In genomic region chr1:128590816-128591720, GRCm38 (mm10) we compare ENCODE assay signal across 8 mouse cellular contexts. TPM values are rescaled to one million over a fixed set of nuclear protein-coding genes. Genes with fewer than 3 reads are reported as not detected.
DNase-seq lines count a peak whose midpoint lies in the region; ATAC-seq lines count a peak whose summit lies in the region.

No protein-coding gene starts in this region.

- peaks cover 21% of the 10 kb centered on the region for H3K4me1 ChIP-seq in embryonic facial prominence, embryonic 14.5 days (ENCODE audit: control insufficient read depth, insufficient read depth, low read length)
- peaks cover 32% of the 10 kb centered on the region for H3K4me1 ChIP-seq in heart, embryonic 13.5 days

- WGBS in embryonic facial prominence, embryonic 14.5 days = 0% methylated on average over 58 of the region's 63 CpGs
- under 1% methylated on average over 63 of the region's 63 CpGs for WGBS in heart, embryonic 13.5 days
- under 1% methylated on average over 62 of the region's 63 CpGs for WGBS in macrophage (ENCODE audit: missing documents)

- peak overlapping the region; percentile 92 for H3K4me2 ChIP-seq in embryonic facial prominence, embryonic 14.5 days (ENCODE audit: low read depth, low read length)
- H3K4me2 ChIP-seq in heart, embryonic 13.5 days = peak overlapping the region; percentile 97

- no peaks in the 10 kb centered on the region for H3K36me3 ChIP-seq in embryonic facial prominence, embryonic 14.5 days (ENCODE audit: control insufficient read depth, insufficient read depth, low read length)
- 0 out of 2 replicates have a peak, but pooled peaks cover 3% of the 10 kb centered on the region for H3K36me3 ChIP-seq in heart, embryonic 13.5 days
- peaks cover 9% of the 10 kb centered on the region for H3K36me3 ChIP-seq in macrophage (ENCODE audit: inconsistent target)

- H3K9me3 ChIP-seq in embryonic facial prominence, embryonic 14.5 days (ENCODE audit: control insufficient read depth, low read length) = no peaks in the 10 kb centered on the region
- H3K9me3 ChIP-seq in heart, embryonic 13.5 days = no peaks in the 10 kb centered on the region

- peak; percentile 94 for DNase-seq in B cell, adult 2 months
- DNase-seq in MEL-GATA-1-ER (ENCODE audit: extremely low read depth, low read depth) = peak; percentile 50
- peak; percentile 44 for DNase-seq in embryonic facial prominence, embryonic 14.5 days (ENCODE audit: low spot score)
- DNase-seq in kidney, postnatal 25 days = peak; percentile 25 to 49
- DNase-seq in right cerebral cortex, postnatal 25 days = peak; percentile 20
- DNase-seq in MN1 (ENCODE audit: low spot score) = no peak

- peak overlapping the region; percentile 39; the same call in 1 of the 2 replicates for H3K27ac ChIP-seq in embryonic facial prominence, embryonic 14.5 days (replicated peaks; ENCODE audit: low read depth, low read length)
- no peak overlapping the region for H3K27ac ChIP-seq in heart, embryonic 13.5 days (replicated peaks)
- peak overlapping the region; percentile 76 for H3K27ac ChIP-seq in macrophage

- peaks cover 35% of the 10 kb centered on the region for H3K79me2 ChIP-seq in macrophage (ENCODE audit: inconsistent target)

- peaks cover 39% of the 10 kb centered on the region for H3K27me3 ChIP-seq in embryonic facial prominence, embryonic 14.5 days (replicated peaks; ENCODE audit: control insufficient read depth, insufficient read depth, low read length)
- H3K27me3 ChIP-seq in heart, embryonic 13.5 days (replicated peaks) = peaks cover 65% of the 10 kb centered on the region

- peak overlapping the region; percentile 67 for H3K9ac ChIP-seq in embryonic facial prominence, embryonic 14.5 days (ENCODE audit: low read depth, low read length)
- peak overlapping the region; percentile 66 for H3K9ac ChIP-seq in heart, embryonic 13.5 days

- H3K4me3 ChIP-seq in embryonic facial prominence, embryonic 14.5 days (ENCODE audit: low read depth, low read length) = peak overlapping the region; percentile 56
- peak overlapping the region; percentile 67 for H3K4me3 ChIP-seq in heart, embryonic 13.5 days
- H3K4me3 ChIP-seq in macrophage (ENCODE audit: inconsistent target) = peak overlapping the region; percentile 75

- no peak for ATAC-seq in embryonic facial prominence, embryonic 14.5 days (ENCODE audit: low read depth)
- ATAC-seq in heart, embryonic 13.5 days (ENCODE audit: extremely low read depth, insufficient number of reproducible peaks, low FRiP score, low TSS enrichment) = no peak; the same call in 1 of the 2 replicates

RNA-seq across cellular contexts. Expression of gene Cxcr4, which starts 1.0 kb away (rescaled TPM):
- 6.7 and 7.1 TPM in 2 replicates for polyA plus RNA-seq in embryonic facial prominence, embryonic 14.5 days (2014; fragmentation: Nextera tagmentation; extraction: Ambion mirVana)
- 1.3 and 1.6 TPM in 2 replicates for polyA plus RNA-seq in heart, embryonic 13.5 days (2015; fragmentation: Nextera tagmentation; extraction: Ambion mirVana)
- 10 to 100 TPM in 9 of 26 experiments, 1 to 10 TPM in 17; 1.1 to 56.8 (median 5.4) TPM for total RNA-seq in macrophage (2018; cell fraction: chromatin; rRNA removed)
- 100 to 1,000 TPM in 10 of 26 experiments, 10 to 100 TPM in 15, 1 to 10 TPM in 1; 7.3 to 204 (median 26.7) TPM for total RNA-seq in macrophage (2018; cell fraction: cytosol; rRNA removed)
- 100 to 1,000 TPM in 5 of 26 experiments, 10 to 100 TPM in 18, 1 to 10 TPM in 3; 6.7 to 200 (median 30.9) TPM for total RNA-seq in macrophage (2018; cell fraction: nucleus; rRNA removed)
- 35.9 to 179 TPM (median 91.9 TPM) in 3 replicates for polyA plus RNA-seq in macrophage (2018)
